Mouse (Mus musculus) liver, embryonic 14.5 days (tissue): Measurements from ENCODE around the gene Peli2.

Experiments
- CTCF ChIP-seq: IDR thresholded peaks from 2 replicates; pipeline ENCODE4 v1.5.1; 2016; ENCODE audit warnings: antibody characterized with exemption, low read depth, control low read depth
- EP300 ChIP-seq: IDR thresholded peaks from 2 replicates; pipeline ENCODE4 v1.6.1; 2016; ENCODE audit warnings: antibody characterized with exemption, low read depth

- TF ChIP-seq CTCF, result no peak
- TF ChIP-seq EP300, result no peak
These were observed 169.3 kb downstream of the Peli2 start for GRCm38 (mm10) chr14:48289602-48290599.
